Mouse (Mus musculus) kidney, adult 2 months (tissue): ENCODE measurements around the gene Fermt2.

Experiments
- CTCF ChIP-seq: fragments of 200-500 bp; conservative IDR thresholded peaks from 2 replicates; pipeline ENCODE4 v1.5.1; 2011; ENCODE audit warnings: low read depth, mild to moderate bottlenecking, control low read depth, low read length, moderate library complexity, mixed read lengths; ENCODE audit not compliant: insufficient read depth, insufficient read length
- POLR2A ChIP-seq: fragments of 200-500 bp; IDR thresholded peaks from one replicate; pipeline ENCODE4 v1.6.1; 2011; ENCODE audit warnings: low read depth, low read length, control low read depth

GRCm38 (mm10) chr14:45452861-45453512, 76.9 kb downstream of the Fermt2 start:
- TF ChIP-seq CTCF (no peak), POLR2A (no peak)
